ENCODE assay signal across 41 mouse cellular contexts in genomic region chr11:58264546-58264945, GRCm38 (mm10). TPM values are rescaled to one million over a fixed set of nuclear protein-coding genes. Genes with fewer than 3 reads are reported as not detected.
"Had no signal": no experiment of that assay in that cellular context is flagged by ENCODE, and none has a peak within 500 bp of the region (broad histone marks: within the 10 kb centered on the region; RNA-seq: fewer than 3 reads in every experiment).

No protein-coding gene starts in this region.

- H3K4me3 ChIP-seq: limb, embryonic 10.5 days; limb, embryonic 12.5 days; limb, embryonic 13.5 days; limb, embryonic 15.5 days; liver, embryonic 12.5 days; liver, embryonic 13.5 days; liver, embryonic 15.5 days; lung, embryonic 15.5 days; megakaryocyte, embryonic 14.5 days; midbrain, embryonic 10.5 days; midbrain, embryonic 12.5 days; midbrain, embryonic 13.5 days; midbrain, embryonic 15.5 days; myocyte; neural tube, embryonic 12.5 days had no signal

- DNase-seq: left cerebral cortex, postnatal 4 days; liver; liver, embryonic 13.5 days; liver, postnatal 0 days; lung, adult 18-20 months; lung, adult 2 months; lung, embryonic 14.5 days; lung, postnatal 10 days; lung, postnatal 14 days; lung, postnatal 36 days; lung, postnatal 4 days; midbrain, embryonic 14.5 days had no signal

- H3K27ac ChIP-seq: limb, embryonic 10.5 days; limb, embryonic 12.5 days; limb, embryonic 13.5 days; limb, embryonic 15.5 days; liver, embryonic 12.5 days; liver, embryonic 13.5 days; liver, embryonic 14.5 days; liver, embryonic 15.5 days; lung, embryonic 15.5 days; macrophage; midbrain, embryonic 10.5 days; midbrain, embryonic 12.5 days; midbrain, embryonic 13.5 days; midbrain, embryonic 15.5 days; neural tube, embryonic 12.5 days had no signal

- H3K4me1 ChIP-seq: limb, embryonic 10.5 days; limb, embryonic 12.5 days; limb, embryonic 13.5 days; limb, embryonic 15.5 days; liver, embryonic 12.5 days; liver, embryonic 13.5 days; liver, embryonic 15.5 days; lung, embryonic 15.5 days; megakaryocyte, embryonic 14.5 days; midbrain, embryonic 10.5 days; midbrain, embryonic 12.5 days; midbrain, embryonic 13.5 days; midbrain, embryonic 15.5 days; neural tube, embryonic 12.5 days had no signal

- H3K9me3 ChIP-seq: limb, embryonic 10.5 days; limb, embryonic 12.5 days; limb, embryonic 13.5 days; limb, embryonic 15.5 days; liver, embryonic 12.5 days; liver, embryonic 13.5 days; liver, embryonic 15.5 days; lung, embryonic 15.5 days; megakaryocyte, embryonic 14.5 days; midbrain, embryonic 10.5 days; midbrain, embryonic 12.5 days; midbrain, embryonic 13.5 days; midbrain, embryonic 15.5 days; neural tube, embryonic 12.5 days had no signal

- H3K36me3 ChIP-seq: limb, embryonic 10.5 days; limb, embryonic 12.5 days; limb, embryonic 13.5 days; limb, embryonic 15.5 days; liver, embryonic 12.5 days; liver, embryonic 13.5 days; liver, embryonic 15.5 days; lung, embryonic 15.5 days; midbrain, embryonic 10.5 days; midbrain, embryonic 12.5 days; midbrain, embryonic 13.5 days; midbrain, embryonic 15.5 days; neural tube, embryonic 12.5 days had no signal

- H3K27me3 ChIP-seq: limb, embryonic 12.5 days; limb, embryonic 13.5 days; limb, embryonic 15.5 days; liver, embryonic 12.5 days; liver, embryonic 13.5 days; liver, embryonic 15.5 days; lung, embryonic 15.5 days; midbrain, embryonic 12.5 days; midbrain, embryonic 13.5 days; midbrain, embryonic 15.5 days; neural tube, embryonic 12.5 days had no signal

RNA-seq across cellular contexts. Expression of gene 4930438A08Rik, which starts 10.1 kb away (rescaled TPM):
- total RNA-seq: left cerebral cortex, postnatal 10 days; left cerebral cortex, postnatal 14 days; left cerebral cortex, postnatal 25 days; left cerebral cortex, postnatal 36 days; left cerebral cortex, postnatal 4 days; liver, adult 2 months; megakaryocyte-erythroid progenitor cell, adult 5-6 weeks; monocyte, adult 5-6 weeks had no signal
- polyA plus RNA-seq: limb, embryonic 10.5 days; limb, embryonic 11.5 days; limb, embryonic 12.5 days; liver, adult 2 months; lung, embryonic 14.5 days; lung, embryonic 16.5 days; midbrain, embryonic 10.5 days; midbrain, embryonic 11.5 days; midbrain, embryonic 13.5 days; midbrain, embryonic 14.5 days; midbrain, embryonic 15.5 days; midbrain, embryonic 16.5 days; midbrain, postnatal 0 days; neural tube, embryonic 11.5 days had no signal
